Mouse (Mus musculus) retina, adult 2 months (tissue): ENCODE results near the gene Parvg.

Experiments
- DNase-seq: peaks from one replicate; pipeline ENCODE4 v3.0.0-alpha.2; 2012; ENCODE audit warnings: low read depth, low spot score

Gene Parvg

GRCm38 (mm10) chr15:84349915-84350738 is 26.3 kb downstream of the Parvg start:
- DNase-seq: no peak

GRCm38 (mm10) chr15:84351342-84351741 is 27.5 kb downstream of the Parvg start:
- no peak for DNase-seq

DNA sequence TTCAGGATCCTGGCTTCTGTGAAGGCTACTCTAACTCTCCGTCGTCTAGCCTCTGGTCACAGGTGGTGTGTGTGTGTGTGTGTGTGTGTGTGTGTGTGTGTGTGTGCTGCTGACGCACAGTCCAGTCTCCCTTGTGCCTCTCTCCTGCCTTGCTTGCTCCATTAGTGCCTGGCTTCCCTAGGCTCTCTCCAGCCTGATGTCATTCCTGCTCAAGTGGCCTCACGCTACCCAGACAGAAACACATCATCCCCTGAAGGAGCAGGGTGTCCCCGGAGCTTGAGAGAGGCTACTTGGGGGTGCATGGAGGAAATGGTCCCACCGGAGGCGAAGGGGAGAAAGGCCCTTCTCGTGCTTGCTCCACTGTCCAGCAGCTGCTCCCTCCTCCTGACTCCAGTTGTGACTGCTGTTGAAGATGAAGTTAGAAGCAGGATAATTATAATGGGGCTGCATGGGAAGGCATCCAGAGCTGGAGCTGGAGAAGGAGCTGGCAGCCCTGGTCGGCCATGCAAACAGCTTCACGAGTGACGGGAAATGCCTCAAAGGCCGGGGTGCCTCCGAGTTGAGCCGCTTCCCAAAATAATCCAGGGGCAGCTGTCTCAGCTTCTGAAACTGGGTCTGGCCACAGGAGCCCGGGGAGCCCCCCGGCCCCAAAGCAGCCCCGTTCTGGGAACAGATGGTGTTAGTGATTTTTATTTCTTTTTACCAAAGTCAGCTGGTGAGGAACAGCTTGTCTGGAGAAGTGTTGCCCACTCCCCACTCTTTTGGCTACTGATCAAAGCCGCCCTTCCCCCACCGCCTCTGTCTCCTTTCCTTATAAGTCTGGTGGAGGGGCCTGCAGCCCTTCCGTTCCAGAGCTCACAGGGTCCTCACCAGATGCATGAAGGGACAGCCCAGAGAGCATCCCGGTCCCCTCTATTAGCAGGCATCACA is 28.4 kb downstream of the Parvg start:
- no peak for DNase-seq

DNA sequence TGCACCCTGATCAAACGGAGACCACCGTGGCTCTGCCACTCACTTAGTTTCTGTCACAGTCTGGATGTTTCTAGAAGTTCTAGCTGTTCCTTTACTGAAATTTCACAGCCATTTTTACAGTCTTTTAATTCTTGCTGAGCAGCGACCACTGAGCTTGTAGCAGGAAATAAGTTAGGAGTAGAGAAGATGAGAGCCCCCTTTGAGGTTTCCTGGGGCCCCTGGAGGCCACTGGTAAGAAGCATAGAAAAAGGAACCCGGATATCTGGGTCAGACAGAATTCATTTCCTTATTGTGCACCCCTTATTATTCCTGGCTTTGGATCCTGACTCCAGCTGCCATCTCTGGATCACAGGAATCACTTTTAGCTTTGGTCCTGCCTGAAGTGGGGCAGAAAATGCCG is 31.3 kb downstream of the Parvg start:
- no peak for DNase-seq

- no peak for DNase-seq
Observed at GRCm38 (mm10) chr15:84364746-84365145, 40.9 kb downstream of the Parvg start.

GRCm38 (mm10) chr15:84365675-84366381 is 42.0 kb downstream of the Parvg start:
- DNase-seq: no peak

GRCm38 (mm10) chr15:84366574-84366989 is 42.8 kb downstream of the Parvg start:
- no peak for DNase-seq

GRCm38 (mm10) chr15:84367402-84367801 is 43.6 kb downstream of the Parvg start:
- DNase-seq: no peak

- DNase-seq: no peak
Observed at GRCm38 (mm10) chr15:84372801-84373200, 49.0 kb downstream of the Parvg start.

GRCm38 (mm10) chr15:84378734-84379133 is 54.9 kb downstream of the Parvg start:
- DNase-seq: no peak

DNA sequence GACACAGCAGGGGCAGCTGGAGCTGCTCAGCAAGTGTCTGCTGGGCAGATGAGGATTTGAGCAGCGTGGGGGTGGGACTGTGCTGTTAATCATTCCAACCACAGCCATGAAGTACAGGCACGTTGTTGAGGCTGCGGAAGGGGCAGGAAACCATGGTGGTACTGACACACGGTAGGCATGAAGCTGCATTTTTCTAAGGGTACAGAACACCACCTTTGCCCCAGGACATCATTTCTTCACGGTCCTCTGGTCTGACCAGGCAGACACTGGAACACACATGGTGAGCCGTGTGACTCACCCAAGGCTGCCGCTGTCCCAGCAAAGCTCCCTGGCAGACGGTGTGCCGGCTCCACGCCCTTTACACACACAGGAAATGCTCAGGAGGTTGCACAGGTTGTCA is 56.4 kb downstream of the Parvg start:
- DNase-seq: no peak

GRCm38 (mm10) chr15:84384066-84384465 is 60.2 kb downstream of the Parvg start:
- DNase-seq: no peak

GRCm38 (mm10) chr15:84385995-84386565 is 62.3 kb downstream of the Parvg start:
- DNase-seq: no peak

DNA sequence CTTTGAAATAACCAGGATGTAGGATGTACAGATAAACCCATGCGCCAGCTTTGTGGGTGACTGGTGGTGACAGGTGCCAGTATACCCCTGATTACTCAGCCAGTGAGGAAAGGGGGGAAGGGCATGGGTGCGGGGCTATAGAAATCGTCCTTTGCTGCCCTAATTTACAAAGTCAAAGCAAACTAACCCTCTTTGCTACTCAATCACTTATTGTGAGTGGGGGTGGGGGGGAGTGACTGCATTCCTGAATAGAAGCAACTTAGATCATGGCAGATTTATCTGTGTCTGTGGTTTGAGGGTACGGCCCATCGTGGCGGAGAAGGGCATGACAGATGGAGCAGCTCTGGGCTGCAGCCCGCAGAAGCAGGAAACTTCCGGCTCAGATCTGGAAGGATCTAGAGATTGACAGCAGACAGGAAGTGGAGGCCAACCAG is 64.9 kb downstream of the Parvg start:
- DNase-seq: no peak

- DNase-seq: no peak
Observed at GRCm38 (mm10) chr15:84392131-84392530, 68.3 kb downstream of the Parvg start.
